Mouse (Mus musculus): ENCODE data around the gene Filip1.

Gene Filip1

DNA sequence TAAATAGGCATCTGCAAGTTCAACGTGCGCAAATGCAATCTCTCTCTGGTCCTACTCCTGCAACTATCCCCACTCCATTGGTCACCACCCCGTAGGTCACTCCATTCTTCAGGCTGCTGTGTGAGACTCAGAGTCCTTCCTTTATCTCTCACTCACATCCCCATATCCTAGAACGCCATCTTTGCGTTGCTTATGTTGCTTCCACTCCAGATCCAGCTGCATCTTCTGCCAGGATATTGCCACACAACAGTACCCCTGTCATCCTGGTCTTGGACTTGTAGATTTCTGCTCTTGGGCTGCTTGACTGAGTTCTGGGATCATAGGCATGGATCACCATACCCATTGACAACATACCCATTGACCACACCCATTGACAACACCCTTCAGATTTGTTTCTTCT lies 62.0 kb downstream of the Filip1 start:
- Histone ChIP-seq H3K36me3 (ENCODE audit: insufficient read depth, low read length) (no peaks in the 10 kb centered on the region), H3K4me3 (replicated peaks; ENCODE audit: low read length) (no peak overlapping the region), H3K9me3 (ENCODE audit: low read length) (no peaks in the 10 kb centered on the region), H3K4me1 (replicated peaks; ENCODE audit: low read depth, low read length) (no peaks in the 10 kb centered on the region), H3K27me3 (ENCODE audit: insufficient read depth, low read length) (no peaks in the 10 kb centered on the region)
- TF ChIP-seq POU5F1 (IDR thresholded peaks at IDR 0.05; ENCODE audit: borderline replicate concordance, low read length) (no peak), CTCF (conservative IDR thresholded peaks at IDR 0.05; ENCODE audit: low read length) (no peak)

DNA sequence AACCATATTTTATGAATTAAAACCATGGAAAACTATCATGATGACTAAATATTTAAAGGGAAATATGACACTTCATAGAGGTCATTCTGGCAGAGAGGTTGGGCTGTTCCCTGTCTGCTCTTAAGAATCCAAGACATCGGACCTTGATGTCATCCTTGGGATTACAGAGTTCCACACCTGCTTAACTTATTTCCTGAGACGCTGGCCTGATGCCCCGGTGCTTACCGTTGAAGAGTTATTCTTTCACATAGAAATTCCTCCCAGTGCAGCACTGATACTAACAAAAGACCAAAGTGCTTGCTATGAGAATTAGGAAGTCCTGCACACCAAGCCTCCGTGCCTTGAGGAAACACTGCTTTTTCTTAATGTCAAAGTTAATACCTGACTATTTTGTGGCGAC lies 62.6 kb downstream of the Filip1 start:
- Histone ChIP-seq H3K27me3 (ENCODE audit: insufficient read depth, low read length) (no peaks in the 10 kb centered on the region), H3K4me1 (replicated peaks; ENCODE audit: low read depth, low read length) (no peaks in the 10 kb centered on the region), H3K9me3 (ENCODE audit: low read length) (no peaks in the 10 kb centered on the region), H3K4me3 (replicated peaks; ENCODE audit: low read length) (no peak overlapping the region), H3K36me3 (ENCODE audit: insufficient read depth, low read length) (no peaks in the 10 kb centered on the region)
- TF ChIP-seq POU5F1 (IDR thresholded peaks at IDR 0.05; ENCODE audit: borderline replicate concordance, low read length) (no peak), NANOG (IDR thresholded peaks at IDR 0.05; ENCODE audit: borderline replicate concordance, low read length) (no peak), CTCF (conservative IDR thresholded peaks at IDR 0.05; ENCODE audit: low read length) (no peak)

DNA sequence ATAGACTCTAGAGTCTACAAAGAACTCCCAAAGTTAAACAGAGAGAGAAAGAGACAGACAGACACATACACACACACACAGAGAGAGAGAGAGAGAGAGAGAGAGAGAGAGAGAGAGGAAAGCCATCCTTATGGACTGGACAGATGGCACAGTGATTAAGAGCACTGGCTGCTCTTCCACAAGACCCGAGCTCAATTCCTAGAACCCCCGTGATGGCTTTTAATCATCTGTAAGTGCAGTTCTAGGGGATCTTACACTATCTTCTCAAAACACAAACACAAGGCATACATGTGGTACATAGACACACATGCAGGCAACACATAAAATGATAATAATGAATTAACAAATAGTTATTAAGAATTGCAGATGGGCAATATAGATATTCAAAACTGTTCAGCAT lies 64.3 kb downstream of the Filip1 start:
- Histone ChIP-seq H3K4me3 (replicated peaks; ENCODE audit: low read length) (no peak overlapping the region), H3K36me3 (ENCODE audit: insufficient read depth, low read length) (no peaks in the 10 kb centered on the region), H3K9me3 (ENCODE audit: low read length) (no peaks in the 10 kb centered on the region), H3K4me1 (replicated peaks; ENCODE audit: low read depth, low read length) (no peaks in the 10 kb centered on the region), H3K27me3 (ENCODE audit: insufficient read depth, low read length) (no peaks in the 10 kb centered on the region)
- no peak for TF ChIP-seq NANOG (IDR thresholded peaks at IDR 0.05; ENCODE audit: borderline replicate concordance, low read length)

DNA sequence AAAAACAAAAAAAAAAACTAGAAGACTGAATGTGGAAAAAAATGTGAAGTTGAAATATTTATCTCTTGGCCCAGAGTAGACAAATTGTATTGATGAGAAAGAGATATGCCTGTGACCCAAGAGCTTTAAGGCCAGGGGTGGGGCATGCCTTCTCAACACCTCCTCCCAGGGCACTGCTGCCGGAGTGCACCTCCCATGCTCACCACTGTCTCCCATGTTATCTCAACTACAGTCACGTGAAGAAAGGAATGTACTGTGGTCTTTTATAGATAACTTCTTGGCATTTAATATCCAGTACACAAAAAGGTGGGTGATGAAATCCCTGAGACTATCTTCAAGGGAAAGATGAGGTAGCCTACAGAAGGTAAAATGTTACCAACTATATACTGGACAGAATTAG lies 64.7 kb downstream of the Filip1 start:
- TF ChIP-seq CTCF (conservative IDR thresholded peaks at IDR 0.05; ENCODE audit: low read length) (no peak), NANOG (IDR thresholded peaks at IDR 0.05; ENCODE audit: borderline replicate concordance, low read length) (no peak)
- Histone ChIP-seq H3K4me3 (replicated peaks; ENCODE audit: low read length) (no peak overlapping the region), H3K4me1 (replicated peaks; ENCODE audit: low read depth, low read length) (no peaks in the 10 kb centered on the region), H3K27me3 (ENCODE audit: insufficient read depth, low read length) (no peaks in the 10 kb centered on the region), H3K36me3 (ENCODE audit: insufficient read depth, low read length) (no peaks in the 10 kb centered on the region), H3K9me3 (ENCODE audit: low read length) (no peaks in the 10 kb centered on the region)

DNA sequence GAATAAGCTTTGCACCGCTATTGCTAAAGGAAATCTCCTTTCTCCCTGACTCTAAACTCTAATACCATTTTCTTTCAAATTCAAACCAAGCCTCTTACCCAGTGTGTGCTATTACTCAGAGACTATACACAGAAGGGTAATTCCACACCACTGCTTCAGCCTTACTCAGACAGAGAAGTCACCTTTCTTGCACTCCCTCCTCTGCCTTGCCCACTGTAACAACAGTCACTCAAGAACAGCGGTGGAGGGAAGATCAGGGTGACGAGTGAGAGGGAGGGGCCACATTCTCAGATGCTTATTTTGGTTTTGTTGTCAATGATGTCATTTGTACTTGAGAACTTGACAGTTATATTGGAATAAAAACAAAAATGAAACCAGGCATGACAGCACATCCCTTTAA lies 65.2 kb downstream of the Filip1 start:
- Histone ChIP-seq H3K36me3 (ENCODE audit: insufficient read depth, low read length) (no peaks in the 10 kb centered on the region), H3K4me1 (replicated peaks; ENCODE audit: low read depth, low read length) (no peaks in the 10 kb centered on the region), H3K27me3 (ENCODE audit: insufficient read depth, low read length) (no peaks in the 10 kb centered on the region), H3K9me3 (ENCODE audit: low read length) (no peaks in the 10 kb centered on the region), H3K4me3 (replicated peaks; ENCODE audit: low read length) (no peak overlapping the region)
- TF ChIP-seq NANOG (IDR thresholded peaks at IDR 0.05; ENCODE audit: borderline replicate concordance, low read length) (no peak), CTCF (conservative IDR thresholded peaks at IDR 0.05; ENCODE audit: low read length) (no peak)

DNA sequence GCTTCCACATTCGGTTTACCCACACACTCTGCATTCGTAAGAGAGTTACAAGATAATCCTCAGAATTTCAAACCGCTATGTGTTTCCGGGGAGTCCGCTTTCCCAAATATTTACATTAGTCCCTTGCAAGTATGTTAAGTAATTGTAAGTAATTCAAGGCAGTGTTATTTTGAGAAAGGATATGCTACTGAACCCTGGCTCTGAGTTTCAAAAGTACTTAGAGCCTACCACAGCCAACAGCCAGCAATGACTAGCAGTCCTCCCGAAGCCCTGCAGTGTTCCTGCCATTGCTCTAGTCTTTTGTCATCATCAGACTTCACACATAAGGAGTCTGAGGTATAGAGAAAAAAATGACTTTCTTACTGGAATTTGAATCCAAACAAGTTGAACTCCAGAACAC lies 67.8 kb downstream of the Filip1 start:
- H3K36me3 ChIP-seq (ENCODE audit: insufficient read depth, low read length) = no peaks in the 10 kb centered on the region
- H3K4me3 ChIP-seq (replicated peaks; ENCODE audit: low read length) = no peak overlapping the region
- H3K4me1 ChIP-seq (replicated peaks; ENCODE audit: low read depth, low read length) = no peaks in the 10 kb centered on the region
- no peaks in the 10 kb centered on the region for H3K9me3 ChIP-seq (ENCODE audit: low read length)
- TF ChIP-seq NANOG (IDR thresholded peaks at IDR 0.05; ENCODE audit: borderline replicate concordance, low read length) = no peak
- no peak for TF ChIP-seq POU5F1 (IDR thresholded peaks at IDR 0.05; ENCODE audit: borderline replicate concordance, low read length)
- no peak for TF ChIP-seq CTCF (conservative IDR thresholded peaks at IDR 0.05; ENCODE audit: low read length)
- no peaks in the 10 kb centered on the region for H3K27me3 ChIP-seq (ENCODE audit: insufficient read depth, low read length)

DNA sequence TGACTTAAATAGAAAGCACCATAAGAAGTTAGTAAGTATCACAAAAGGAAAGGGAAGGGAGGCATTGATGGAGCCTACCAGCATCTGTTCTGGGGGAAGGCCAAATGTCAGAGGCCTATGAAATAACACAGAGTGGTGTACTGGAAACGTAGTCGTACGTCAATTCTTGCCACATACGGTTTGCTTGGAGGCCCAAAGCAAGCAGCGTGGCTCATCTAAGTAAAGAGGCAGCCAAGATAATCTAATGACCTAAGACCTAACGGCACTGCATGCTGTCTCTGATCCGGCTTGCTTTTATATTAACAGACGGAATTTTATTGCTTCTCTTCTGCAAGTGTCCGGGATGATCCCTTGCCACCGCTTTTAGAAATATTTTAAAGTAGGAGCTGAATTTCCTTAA lies 68.7 kb downstream of the Filip1 start:
- Histone ChIP-seq H3K4me3 (replicated peaks; ENCODE audit: low read length) (no peak overlapping the region), H3K9me3 (ENCODE audit: low read length) (no peaks in the 10 kb centered on the region), H3K36me3 (ENCODE audit: insufficient read depth, low read length) (no peaks in the 10 kb centered on the region), H3K27me3 (ENCODE audit: insufficient read depth, low read length) (no peaks in the 10 kb centered on the region), H3K4me1 (replicated peaks; ENCODE audit: low read depth, low read length) (no peaks in the 10 kb centered on the region)
- TF ChIP-seq CTCF (conservative IDR thresholded peaks at IDR 0.05; ENCODE audit: low read length) (no peak), POU5F1 (IDR thresholded peaks at IDR 0.05; ENCODE audit: borderline replicate concordance, low read length) (no peak), NANOG (IDR thresholded peaks at IDR 0.05; ENCODE audit: borderline replicate concordance, low read length) (no peak)

DNA sequence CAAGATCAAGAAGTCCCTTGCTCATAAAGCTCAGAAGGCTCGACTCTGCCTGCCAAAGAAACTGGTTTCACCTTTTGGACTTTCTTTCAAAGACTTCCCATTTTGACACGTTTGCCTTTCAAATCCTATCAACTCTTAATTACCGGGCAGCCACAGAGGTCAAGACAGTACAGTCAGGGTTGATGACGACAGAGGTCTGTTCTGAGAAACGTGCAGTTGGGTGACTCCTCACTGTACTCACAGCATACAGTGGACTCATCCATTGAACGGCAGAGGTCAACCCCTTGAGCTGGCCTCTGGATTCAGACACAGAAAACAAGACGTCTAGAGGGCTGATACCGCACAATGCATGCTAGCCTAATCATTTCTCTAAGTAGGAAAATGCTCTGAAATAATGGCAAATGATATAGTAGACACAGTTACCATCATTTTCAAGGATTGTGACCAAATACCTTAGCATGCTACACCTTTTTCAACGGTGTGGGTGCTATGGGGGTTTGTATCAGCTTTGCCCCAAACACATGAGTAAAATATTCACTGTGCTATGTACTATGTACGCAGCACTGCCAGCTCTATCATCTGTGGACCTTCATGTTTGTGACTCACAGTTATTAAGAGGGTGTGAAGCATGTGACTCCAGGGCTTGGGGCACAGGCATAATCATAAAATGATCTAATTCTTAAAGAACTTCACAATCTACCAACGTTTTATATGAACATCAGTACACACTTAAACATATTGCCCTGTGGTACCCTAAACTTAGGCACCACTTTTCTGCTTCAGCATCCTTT lies 74.0 kb downstream of the Filip1 start:
- H3K9me3 ChIP-seq (ENCODE audit: low read length) = no peaks in the 10 kb centered on the region
- H3K27me3 ChIP-seq (ENCODE audit: insufficient read depth, low read length) = no peaks in the 10 kb centered on the region
- TF ChIP-seq CTCF (conservative IDR thresholded peaks at IDR 0.05; ENCODE audit: low read length) (no peak), POU5F1 (IDR thresholded peaks at IDR 0.05; ENCODE audit: borderline replicate concordance, low read length) (no peak), NANOG (IDR thresholded peaks at IDR 0.05; ENCODE audit: borderline replicate concordance, low read length) (no peak)
- H3K4me3 ChIP-seq (replicated peaks; ENCODE audit: low read length) = no peak overlapping the region
- H3K36me3 ChIP-seq (ENCODE audit: insufficient read depth, low read length) = no peaks in the 10 kb centered on the region
- no peaks in the 10 kb centered on the region for H3K4me1 ChIP-seq (replicated peaks; ENCODE audit: low read depth, low read length)

DNA sequence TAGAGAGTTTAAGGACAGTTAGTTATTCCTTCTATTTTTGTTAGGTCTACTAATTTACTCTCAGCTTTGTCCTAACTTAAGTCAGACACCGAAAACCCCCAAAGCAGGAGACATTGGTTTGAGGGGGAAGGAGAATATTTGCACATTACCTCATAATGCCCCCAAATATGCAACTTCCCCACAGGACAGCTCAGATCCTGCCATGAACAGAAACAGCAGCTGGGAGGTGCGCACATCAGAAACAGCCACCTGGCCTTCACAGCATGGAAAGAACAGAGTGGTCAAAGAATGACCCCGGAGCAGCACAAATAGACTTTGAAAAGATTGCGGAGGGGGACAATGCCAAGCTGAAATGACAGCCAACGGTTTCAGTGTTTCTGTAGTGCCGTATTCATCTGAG lies 75.1 kb downstream of the Filip1 start:
- Histone ChIP-seq H3K4me1 (replicated peaks; ENCODE audit: low read depth, low read length) (no peaks in the 10 kb centered on the region), H3K36me3 (ENCODE audit: insufficient read depth, low read length) (no peaks in the 10 kb centered on the region), H3K4me3 (replicated peaks; ENCODE audit: low read length) (no peak overlapping the region), H3K9me3 (ENCODE audit: low read length) (no peaks in the 10 kb centered on the region), H3K27me3 (ENCODE audit: insufficient read depth, low read length) (no peaks in the 10 kb centered on the region)
- TF ChIP-seq NANOG (IDR thresholded peaks at IDR 0.05; ENCODE audit: borderline replicate concordance, low read length) = no peak
- TF ChIP-seq POU5F1 (IDR thresholded peaks at IDR 0.05; ENCODE audit: borderline replicate concordance, low read length) = no peak
- TF ChIP-seq CTCF (conservative IDR thresholded peaks at IDR 0.05; ENCODE audit: low read length) = no peak
